Comparison of ENCODE assay signal across 7 mouse cellular contexts in the genomic region with DNA sequence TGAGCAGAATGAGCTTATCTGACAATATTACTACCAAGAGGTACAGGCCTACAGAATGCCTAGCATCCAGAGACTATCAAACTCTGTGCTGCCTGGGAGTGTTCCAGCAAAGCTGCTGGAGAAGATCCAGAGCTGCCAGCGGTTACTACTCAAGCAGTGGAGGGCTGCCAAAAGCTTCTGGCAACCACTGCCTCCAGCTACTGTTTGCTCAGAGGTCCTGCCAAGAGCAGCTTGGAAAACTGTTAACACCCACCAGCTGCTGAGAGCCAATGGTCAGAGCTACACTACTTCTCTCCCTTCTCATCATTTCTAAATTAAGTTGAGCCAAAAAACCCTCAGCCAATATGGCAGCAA.
DNase-seq lines count a peak whose midpoint lies in the region; TF ChIP-seq lines count a peak whose summit lies in the region.

No protein-coding gene starts in this region.

- no peaks in the 10 kb centered on the region for H3K79me2 ChIP-seq in myocyte (ENCODE audit: control insufficient read depth, insufficient read depth)

- no peaks in the 10 kb centered on the region for H3K27me3 ChIP-seq in myocyte (ENCODE audit: control insufficient read depth, insufficient read depth, insufficient read length)

- peak overlapping the region; percentile 59 for H3K4me2 ChIP-seq in myocyte (ENCODE audit: low read depth)

- TF ChIP-seq POLR2A in myocyte (IDR thresholded peaks at IDR 0.05; ENCODE audit: insufficient read length, low read depth) = no peak

- peak; percentile 99 for DNase-seq in adipocyte (ENCODE audit: low spot score)
- peak; percentile 95 for DNase-seq in brain, adult 2 months (ENCODE audit: low read depth, low spot score)
- DNase-seq in gastrocnemius, adult 8-10 months (ENCODE audit: low spot score in 2 of 2) = peak; percentile 84 to 92
- DNase-seq in kidney, adult 18-20 months = peak; percentile 90
- DNase-seq in left cerebral cortex, adult 9 months (ENCODE audit: low spot score in 2 of 2) = peak; percentile 78 to 93
- peak; percentile 70 to 87 for DNase-seq in urinary bladder, postnatal 36 days (ENCODE audit: low spot score in 2 of 2)

- H3K36me3 ChIP-seq in myocyte (ENCODE audit: control insufficient read depth, insufficient read depth) = no peaks in the 10 kb centered on the region

- no peak overlapping the region for H3ac ChIP-seq in myocyte (ENCODE audit: control insufficient read depth, insufficient read length)

- H3K4me3 ChIP-seq in myocyte = no peak overlapping the region

TF ChIP-seq in myocyte, 11 proteins besides CTCF, POLR2A, EP300 and RAD21:
- peak in 2 of 3 experiments; percentile 8 to 31 for TF ChIP-seq MYOD1 (IDR thresholded peaks at IDR 0.05; ENCODE audit: control insufficient read depth in 1 of 3, insufficient read length in 2 of 3, low read depth in 2 of 3)
- peak in 2 of 3 experiments; percentile 29 to 36 for TF ChIP-seq MYOG (IDR thresholded peaks at IDR 0.05; ENCODE audit: control insufficient read depth in 1 of 3, insufficient read depth in 1 of 3, insufficient read length in 2 of 3, low read depth in 2 of 3)
- peak; percentile 32 for TF ChIP-seq TCF12 (IDR thresholded peaks at IDR 0.05; ENCODE audit: insufficient read depth, poor library complexity, severe bottlenecking)
- no peak for TF ChIP-seq SRF (IDR thresholded peaks at IDR 0.05; ENCODE audit: control insufficient read depth, insufficient read length, low read depth)
- no peak for TF ChIP-seq USF1 (IDR thresholded peaks at IDR 0.05; ENCODE audit: low read depth)
- no peak for TF ChIP-seq TCF3 (IDR thresholded peaks at IDR 0.05; ENCODE audit: insufficient read length, low read depth)
- no peak for TF ChIP-seq CEBPB (IDR thresholded peaks at IDR 0.05; ENCODE audit: insufficient read depth, poor library complexity, severe bottlenecking)
- no peak for TF ChIP-seq MAX (IDR thresholded peaks at IDR 0.05; ENCODE audit: low read depth)
